Mouse (Mus musculus) ovary, postnatal 14 days (tissue): ENCODE measurements at regions not wholly inside any gene's neighbourhood (a gene's known extent, or its start where the extent isn't known, plus 50 kb on each side); places are given as distances from the start of the nearest gene placed in this dataset.

Experiments used
- DNase-seq: peaks from one replicate; pipeline ENCODE4 v3.0.0; 2022; ENCODE audit warnings: low spot score

GRCm38 (mm10) chr10:43749496-43750110, 151.9 kb downstream of the Qrsl1 start:
- no peak for DNase-seq

GRCm38 (mm10) chr10:43750401-43750800, 151.1 kb downstream of the Qrsl1 start:
- DNase-seq: no peak

- DNase-seq: no peak
These were observed 150.7 kb downstream of the Qrsl1 start for GRCm38 (mm10) chr10:43750854-43751253.

GRCm38 (mm10) chr10:43751881-43752675, 149.5 kb downstream of the Qrsl1 start:
- peak; percentile 47 for DNase-seq

GRCm38 (mm10) chr10:43756881-43757565, 144.5 kb downstream of the Qrsl1 start:
- no peak for DNase-seq

GRCm38 (mm10) chr10:43758124-43759025, 143.2 kb downstream of the Qrsl1 start:
- DNase-seq: peak; percentile 33

GRCm38 (mm10) chr10:43759186-43759905, 142.2 kb downstream of the Qrsl1 start:
- no peak for DNase-seq

GRCm38 (mm10) chr10:43759906-43760281, 141.7 kb downstream of the Qrsl1 start:
- no peak for DNase-seq

- DNase-seq: no peak
These were observed 139.5 kb downstream of the Qrsl1 start for GRCm38 (mm10) chr10:43761979-43762570.

- no peak for DNase-seq
These were observed 137.0 kb downstream of the Qrsl1 start for GRCm38 (mm10) chr10:43764581-43764980.

GRCm38 (mm10) chr10:43765275-43765674, 136.3 kb downstream of the Qrsl1 start:
- DNase-seq: no peak

- DNase-seq: no peak
These were observed 135.6 kb downstream of the Qrsl1 start for GRCm38 (mm10) chr10:43765829-43766486.

GRCm38 (mm10) chr10:43767961-43768726, 133.4 kb downstream of the Qrsl1 start:
- no peak for DNase-seq

- no peak for DNase-seq
These were observed 132.5 kb downstream of the Qrsl1 start for GRCm38 (mm10) chr10:43769026-43769425.

GRCm38 (mm10) chr10:43775807-43776206, 125.7 kb downstream of the Qrsl1 start:
- no peak for DNase-seq

- DNase-seq: no peak
These were observed 123.6 kb downstream of the Qrsl1 start for GRCm38 (mm10) chr10:43777612-43778600.

GRCm38 (mm10) chr10:43780571-43780970, 121.0 kb downstream of the Qrsl1 start:
- DNase-seq: no peak

- no peak for DNase-seq
These were observed 118.2 kb downstream of the Qrsl1 start for GRCm38 (mm10) chr10:43783304-43783703.
